Comparison of ENCODE assay signal across 22 mouse cellular contexts in the genomic region with DNA sequence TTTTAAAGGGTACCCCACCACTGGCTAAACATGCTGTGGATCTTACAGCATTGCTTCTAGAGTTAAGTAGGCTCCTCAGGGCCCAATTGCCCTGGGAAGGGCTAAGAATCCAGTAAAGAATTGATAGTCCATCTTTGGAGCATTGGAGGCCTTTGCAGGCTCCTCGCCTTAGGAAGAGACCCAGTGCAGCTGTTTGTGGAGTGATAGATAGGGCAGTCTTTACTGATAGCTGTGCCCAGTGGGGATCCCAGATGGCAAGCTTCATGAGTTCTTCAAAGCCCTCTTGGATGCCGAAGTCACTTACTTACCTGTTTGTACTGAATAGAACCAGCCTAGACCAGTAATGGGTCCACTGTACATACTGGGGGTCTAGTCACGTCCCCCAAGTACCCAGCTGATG. TPM values are rescaled to one million over a fixed set of nuclear protein-coding genes. Genes with fewer than 3 reads are reported as not detected.
DNase-seq lines count a peak whose midpoint lies in the region; ATAC-seq and TF ChIP-seq lines count a peak whose summit lies in the region.
"Had no signal": no experiment of that assay in that cellular context is flagged by ENCODE, and none has a peak within 500 bp of the region (broad histone marks: within the 10 kb centered on the region; RNA-seq: fewer than 3 reads in every experiment).

No protein-coding gene starts in this region.

- peak overlapping the region; percentile 81 for H3K27ac ChIP-seq in liver, embryonic 13.5 days
- 0 out of 2 replicates have a peak overlapping the region, but pooled peaks have one; percentile 8 for H3K27ac ChIP-seq in liver, postnatal 0 days (ENCODE audit: low read depth)
- H3K27ac ChIP-seq: embryonic facial prominence, embryonic 13.5 days; forebrain, embryonic 10.5 days; hindbrain, embryonic 10.5 days; hindbrain, embryonic 14.5 days; intestine, embryonic 15.5 days had no signal

- WGBS in liver, embryonic 13.5 days (ENCODE audit: insufficient replicate concordance) = 42% methylated on average over 3 of the region's 3 CpGs
- WGBS in liver, postnatal 0 days (ENCODE audit: insufficient replicate concordance) = 55% methylated on average over 3 of the region's 3 CpGs

- peaks cover 37% of the 10 kb centered on the region for H3K4me1 ChIP-seq in liver, embryonic 13.5 days (replicated peaks)
- H3K4me1 ChIP-seq in liver, postnatal 0 days (ENCODE audit: insufficient read depth) = no peaks in the 10 kb centered on the region
- H3K4me1 ChIP-seq: embryonic facial prominence, embryonic 13.5 days; forebrain, embryonic 10.5 days; hindbrain, embryonic 10.5 days; intestine, embryonic 15.5 days had no signal

- DNase-seq in heart, adult 11 months = peak; percentile 76
- no peak for DNase-seq in heart, adult 8-10 months (ENCODE audit: low spot score)
- DNase-seq in c-Kit-positive CD71-positive TER-119-positive erythroid progenitor cells, embryonic 14.5 days (ENCODE audit: low spot score) = peak; percentile 19
- DNase-seq in liver, embryonic 13.5 days = no peak
- DNase-seq in liver, postnatal 0 days = no peak
- no peak for DNase-seq in cerebellum, postnatal 25 days
- DNase-seq in thymus, postnatal 0 days (ENCODE audit: low spot score) = no peak
- no peak for DNase-seq in layer of hippocampus, adult 11-12 months (ENCODE audit: low spot score)
- DNase-seq: adrenal gland, postnatal 25 days; B cell, adult 2 months; cerebellum, adult 11 months; cerebellum, adult 8-10 months; cerebellum, postnatal 14 days; gastrocnemius, postnatal 14 days had no signal

- no peaks in the 10 kb centered on the region for H3K9me3 ChIP-seq in liver, embryonic 13.5 days (replicated peaks)
- H3K9me3 ChIP-seq in liver, postnatal 0 days (ENCODE audit: low read length) = no peaks in the 10 kb centered on the region
- H3K9me3 ChIP-seq: embryonic facial prominence, embryonic 13.5 days; forebrain, embryonic 10.5 days; G1E; hindbrain, embryonic 10.5 days; intestine, embryonic 15.5 days had no signal

- peaks cover 84% of the 10 kb centered on the region for H3K36me3 ChIP-seq in liver, embryonic 13.5 days
- peaks cover 56% of the 10 kb centered on the region for H3K36me3 ChIP-seq in liver, postnatal 0 days (replicated peaks; ENCODE audit: insufficient read depth, low read length)

- no peaks in the 10 kb centered on the region for H3K27me3 ChIP-seq in liver, embryonic 13.5 days
- H3K27me3 ChIP-seq in liver, postnatal 0 days (ENCODE audit: insufficient read depth, low read length) = no peaks in the 10 kb centered on the region
- H3K27me3 ChIP-seq: embryonic facial prominence, embryonic 13.5 days; intestine, embryonic 15.5 days had no signal

- H3K4me2 ChIP-seq in liver, embryonic 13.5 days = peak overlapping the region; percentile 26
- H3K4me2 ChIP-seq in liver, postnatal 0 days (ENCODE audit: low read depth, low read length) = no peak overlapping the region
- H3K4me2 ChIP-seq: embryonic facial prominence, embryonic 13.5 days; hindbrain, embryonic 14.5 days; intestine, embryonic 15.5 days had no signal

- TF ChIP-seq EP300 in liver, postnatal 0 days (IDR thresholded peaks at IDR 0.05; ENCODE audit: low read depth) = no peak

- no peak overlapping the region for H3K4me3 ChIP-seq in liver, embryonic 13.5 days (replicated peaks)
- H3K4me3 ChIP-seq in liver, postnatal 0 days (ENCODE audit: low read depth, low read length) = no peak overlapping the region
- H3K4me3 ChIP-seq: embryonic facial prominence, embryonic 13.5 days; forebrain, embryonic 10.5 days; hindbrain, embryonic 10.5 days; intestine, embryonic 15.5 days had no signal

- no peak for TF ChIP-seq CTCF in liver, postnatal 0 days (IDR thresholded peaks at IDR 0.05; ENCODE audit: low read depth)

- H3K9ac ChIP-seq in liver, embryonic 13.5 days = peak overlapping the region; percentile 14; the same call in 1 of the 2 replicates
- no peak overlapping the region for H3K9ac ChIP-seq in liver, postnatal 0 days (replicated peaks)
- H3K9ac ChIP-seq: embryonic facial prominence, embryonic 13.5 days; hindbrain, embryonic 14.5 days; intestine, embryonic 15.5 days had no signal

- peak; percentile 69 for ATAC-seq in liver, embryonic 13.5 days (ENCODE audit: low read depth)
- peak; percentile 60 for ATAC-seq in liver, postnatal 0 days
- ATAC-seq: CD4-positive, CD25-positive, alpha-beta regulatory T cell, adult 4 months; forebrain, embryonic 14.5 days; intestine, embryonic 15.5 days had no signal

RNA-seq across cellular contexts. Expression of gene Drosha, which starts 34.0 kb away (rescaled TPM):
- 10 to 100 TPM; 33.7 to 42.1 (median 38.8) TPM for total RNA-seq in heart, adult 8-10 months (2022)
- polyA plus RNA-seq in liver, embryonic 13.5 days (2015; fragmentation: Nextera tagmentation; extraction: Ambion mirVana) = 14.3 and 20.4 TPM in 2 replicates
- polyA plus RNA-seq in liver, postnatal 0 days (2015; fragmentation: Nextera tagmentation; extraction: Ambion mirVana) = 4.5 and 5.2 TPM in 2 replicates
- 15.4 and 18.8 TPM in 2 replicates for polyA plus RNA-seq in thymus, postnatal 0 days (2015; fragmentation: Nextera tagmentation; extraction: Ambion mirVana)

RNA-seq across cellular contexts. Expression of gene 6030458C11Rik, which starts 34.2 kb away (rescaled TPM):
- total RNA-seq in heart, adult 8-10 months (2022) = 10 to 100 TPM; 13.7 to 15.1 (median 14.3) TPM
- polyA plus RNA-seq in liver, embryonic 13.5 days (2015; fragmentation: Nextera tagmentation; extraction: Ambion mirVana) = 32.4 and 35.8 TPM in 2 replicates
- polyA plus RNA-seq in liver, postnatal 0 days (2015; fragmentation: Nextera tagmentation; extraction: Ambion mirVana) = 18.9 and 19.5 TPM in 2 replicates
- 25.3 and 29.6 TPM in 2 replicates for polyA plus RNA-seq in thymus, postnatal 0 days (2015; fragmentation: Nextera tagmentation; extraction: Ambion mirVana)

Comparison
In these comparisons a context has a peak if more than half of its experiments do, and no peak if none do; other contexts are left out.
1. DNase-seq: peak in heart, adult 11 months (single experiment) and c-Kit-positive CD71-positive TER-119-positive erythroid progenitor cells, embryonic 14.5 days (single experiment); none in heart, adult 8-10 months (single experiment), liver, embryonic 13.5 days (single experiment), liver, postnatal 0 days (single experiment), cerebellum, postnatal 25 days (0 of 2), thymus, postnatal 0 days (single experiment) and layer of hippocampus, adult 11-12 months (single experiment).